Mouse (Mus musculus): ENCODE measurements around the gene Gm20605.

Gene Gm20605

DNA sequence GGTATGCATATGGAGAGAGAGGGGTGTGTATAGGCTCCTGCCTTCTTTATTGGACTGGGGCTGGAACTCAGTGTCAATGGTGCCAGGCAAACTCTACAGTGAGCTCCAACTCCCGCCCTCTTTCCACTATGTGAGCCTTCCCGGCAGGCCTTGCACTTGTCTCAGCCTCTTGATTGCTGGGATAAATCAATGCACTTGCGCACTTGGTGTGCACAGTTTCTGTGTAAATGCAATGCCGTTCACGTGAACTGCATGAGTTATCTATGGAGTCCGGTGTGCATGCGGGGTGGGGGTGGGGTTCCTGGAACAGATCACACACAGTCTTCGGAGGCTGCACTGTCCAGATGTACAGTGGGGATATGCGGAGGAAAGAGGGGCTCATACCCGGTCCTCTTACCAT, 24.4 kb downstream of the Gm20605 start:
- POLR2A ChIA-PET, result interaction anchor here (0.5 to 2.5 kb wide), 12 partner anchors 12 to 532 kb away, joined by 3 to 8 read pairs (median 4); partner anchors contain the start of genes Sap25 (in 2 of the 4) and Pcolce (in 1 of the 4)
- CTCF ChIA-PET, result interaction anchor here (0.5 to 7.7 kb wide), 24 partner anchors 9 to 1840 kb away, joined by 3 to 87 read pairs (median 4); partner anchors contain the start of genes Sap25 (in 3 of the 4), Gigyf1 (in 1 of the 4), Pcolce (in 1 of the 4) and Pop7 (in 1 of the 4)

GRCm38 (mm10) chr5:137654746-137655145, 25.8 kb downstream of the Gm20605 start:
- ChIA-PET CTCF (interaction anchor here (0.5 to 7.7 kb wide), 41 partner anchors 9 to 1663 kb away, joined by 3 to 87 read pairs (median 3); partner anchors contain the start of genes Sap25 (in 3 of the 4), Pop7 (in 2 of the 4), Irs3 (in 1 of the 4) and Pcolce (in 1 of the 4)), POLR2A (interaction anchor here in 3 of 4 experiments (0.6 to 2.5 kb wide), 15 partner anchors 9 to 130 kb away, joined by 3 to 8 read pairs (median 3); partner anchors contain the start of gene Sap25 (in 2 of the 3))

DNA sequence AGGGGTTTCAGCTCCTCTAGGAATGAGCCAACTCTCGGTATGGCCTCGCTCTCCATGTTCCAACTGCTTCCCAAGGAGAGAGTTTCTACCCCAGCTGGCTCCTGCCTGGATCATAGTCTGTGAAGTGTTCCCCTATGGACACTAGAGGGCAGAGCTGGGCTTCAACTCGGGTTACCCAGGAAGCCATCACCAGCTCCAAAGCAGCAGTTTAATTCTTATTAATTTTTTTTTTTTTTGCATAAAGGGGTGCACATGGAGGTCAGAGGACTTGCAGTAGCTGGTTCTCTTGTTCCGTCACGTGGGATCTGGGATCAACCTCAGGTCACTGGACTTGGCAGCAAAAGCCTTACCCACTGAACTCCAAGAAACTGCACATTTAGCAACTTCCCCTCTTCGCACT, 28.0 kb downstream of the Gm20605 start:
- ChIA-PET CTCF (interaction anchor here (0.5 to 4.0 kb wide), 95 partner anchors 9 to 1811 kb away, joined by 3 to 56 read pairs (median 4); partner anchors contain the start of genes Sap25 (in 3 of the 4), Pcolce (in 2 of the 4), Ppp1r35 (in 2 of the 4) and Agfg2 (in 1 of the 4)), POLR2A (interaction anchor here in 3 of 4 experiments (0.6 to 1.6 kb wide), 25 partner anchors 11 to 1694 kb away, joined by 3 to 8 read pairs (median 4); partner anchors contain the start of genes Sap25 (in 2 of the 3), Agfg2 (in 1 of the 3), Irs3 (in 1 of the 3) and Tsc22d4 (in 1 of the 3))

DNA sequence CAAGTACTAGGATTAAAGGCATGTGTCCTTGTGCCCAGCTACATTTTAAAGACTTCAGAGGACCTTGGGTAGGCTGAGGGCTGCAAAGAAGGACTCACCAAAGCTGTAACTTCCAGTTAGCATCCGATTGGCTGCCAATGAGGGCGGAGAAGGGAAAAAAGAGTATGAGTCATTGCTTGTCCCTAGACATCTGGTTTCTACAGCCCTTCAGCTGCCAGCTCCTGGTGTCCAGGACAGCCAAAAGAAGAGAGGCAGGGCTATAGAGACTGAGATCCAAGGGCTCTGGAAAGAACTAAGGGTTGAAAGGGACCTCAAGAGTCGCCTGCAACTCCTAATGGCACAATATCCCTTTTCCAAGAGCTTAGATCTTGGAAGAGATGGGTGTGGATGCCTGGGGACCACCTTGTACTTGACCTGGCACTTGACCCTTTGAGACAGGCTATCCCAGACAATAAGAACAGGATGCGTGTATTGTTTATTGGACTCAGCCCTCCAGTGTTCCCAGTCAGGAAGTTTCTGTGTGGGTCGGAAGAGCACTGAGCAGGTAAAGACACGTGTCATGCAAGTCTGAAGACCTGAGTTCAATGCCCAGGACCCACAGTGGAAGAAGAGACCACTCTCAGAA, 31.2 kb downstream of the Gm20605 start:
- ChIA-PET CTCF (interaction anchor here in 2 of 4 experiments (0.6 to 1.5 kb wide), 4 partner anchors 19 to 82 kb away, joined by 3 read pairs; partner anchors contain the start of gene Sap25 (in 1 of the 2)), POLR2A (interaction anchor here in 2 of 4 experiments (0.7 to 1.5 kb wide), 8 partner anchors 9 to 85 kb away, joined by 3 to 5 read pairs (median 3); no protein-coding TSS in a partner anchor)

DNA sequence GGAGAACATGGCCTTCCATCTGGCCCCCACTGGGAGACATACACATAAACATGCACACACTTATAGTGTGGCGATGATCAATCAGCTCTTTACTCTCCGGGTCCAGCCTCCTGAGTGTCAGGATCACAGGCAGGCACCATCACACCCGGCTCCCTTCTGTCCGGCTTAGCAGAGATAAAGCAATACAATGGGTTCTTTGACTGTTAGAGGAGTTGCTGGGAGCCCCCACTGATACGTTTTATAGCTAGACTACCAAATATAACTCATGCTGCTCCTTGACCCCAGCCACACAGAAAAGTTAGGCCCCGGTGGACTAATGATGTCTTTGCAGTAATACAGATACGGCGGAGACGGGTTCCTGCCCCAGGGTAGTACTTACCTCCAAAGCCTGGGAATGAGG, 34.1 kb downstream of the Gm20605 start:
- ChIA-PET POLR2A (interaction anchor here in 2 of 4 experiments (0.6 to 2.4 kb wide), 5 partner anchors 8 to 104 kb away, joined by 3 to 12 read pairs (median 4); partner anchors contain the start of genes Agfg2 (in 1 of the 2), Fbxo24 (in 1 of the 2) and Lrch4 (in 1 of the 2)), CTCF (interaction anchor here in 3 of 4 experiments (0.6 to 1.6 kb wide), 4 partner anchors 11 to 103 kb away, joined by 3 to 4 read pairs (median 4); partner anchors contain the start of gene Sap25 (in 1 of the 3))

DNA sequence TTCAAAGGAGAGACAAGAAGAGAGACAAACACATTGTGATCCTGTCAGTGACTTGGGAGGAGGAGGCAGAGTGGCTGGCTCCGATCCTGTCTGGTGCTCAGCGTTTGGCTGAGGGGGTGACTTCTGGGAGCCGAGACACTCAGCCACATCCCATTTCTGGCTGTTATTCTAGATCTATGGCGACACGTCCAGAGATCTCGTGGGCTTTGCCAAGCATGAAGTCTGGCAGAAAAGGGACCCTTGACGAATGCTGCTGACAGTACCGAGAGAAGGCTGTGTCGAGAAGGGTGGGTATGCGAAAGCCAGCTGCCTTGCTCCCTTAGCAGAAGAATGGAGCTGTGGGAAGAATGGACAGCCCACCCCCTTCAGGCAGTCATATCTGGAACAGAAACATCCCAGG, 40.0 kb downstream of the Gm20605 start:
- CTCF ChIA-PET, result interaction anchor here in 3 of 4 experiments (0.8 to 2.0 kb wide), 7 partner anchors 12 to 28 kb away, joined by 3 to 9 read pairs (median 4); partner anchors contain the start of gene Sap25 (in 1 of the 3)
- POLR2A ChIA-PET, result interaction anchor here in 3 of 4 experiments (0.6 to 1.4 kb wide), 16 partner anchors 9 to 358 kb away, joined by 3 to 9 read pairs (median 4); partner anchors contain the start of genes Agfg2 (in 2 of the 3) and Pcolce (in 1 of the 3)

GRCm38 (mm10) chr5:137670240-137670639, 41.3 kb downstream of the Gm20605 start:
- CTCF ChIA-PET, result interaction anchor here in 2 of 4 experiments (0.7 to 2.0 kb wide), 2 partner anchors 13 to 90 kb away, joined by 3 to 9 read pairs; no protein-coding TSS in a partner anchor
- POLR2A ChIA-PET, result interaction anchor here in 3 of 4 experiments (0.6 to 1.3 kb wide), 5 partner anchors 8 to 78 kb away, joined by 3 to 4 read pairs (median 4); partner anchors contain the start of gene Agfg2 (in 1 of the 3)

DNA sequence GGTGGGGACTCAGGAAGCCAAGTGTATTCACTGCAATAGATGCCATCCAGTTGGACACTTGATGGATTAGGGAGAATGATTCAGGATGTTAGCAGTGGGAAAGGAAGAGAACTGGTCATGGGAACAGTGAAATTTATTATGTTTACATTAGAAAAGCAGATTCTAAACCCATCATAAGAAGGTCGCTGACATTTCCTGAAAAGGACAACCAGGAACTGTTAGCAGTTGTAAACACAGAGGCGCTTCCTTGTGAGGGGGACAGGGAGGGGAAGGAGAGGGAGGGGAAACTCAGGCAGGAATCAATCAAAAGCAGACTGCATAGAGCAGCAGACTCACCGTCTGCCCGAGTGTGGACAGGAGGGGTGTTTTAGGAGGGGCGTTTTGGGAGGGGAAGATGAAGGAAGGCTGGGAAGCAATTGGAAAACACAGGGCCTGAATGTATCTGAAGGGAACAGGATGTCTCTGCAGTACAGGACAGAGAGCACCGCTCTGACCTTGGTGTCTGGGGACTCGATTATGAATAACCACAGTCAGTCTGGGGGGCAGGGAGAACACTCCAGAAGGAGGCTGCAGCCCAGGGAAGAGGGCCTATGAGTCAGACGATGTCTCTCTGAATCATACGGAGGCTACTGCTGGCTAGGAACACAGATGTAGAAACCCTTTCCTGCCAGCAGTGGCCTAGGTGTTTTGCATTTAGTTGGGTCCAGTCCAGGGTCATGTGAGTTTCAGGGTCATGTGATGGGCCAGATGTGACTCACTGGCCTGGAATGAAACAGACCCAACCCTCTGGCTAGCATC, 42.7 kb downstream of the Gm20605 start:
- ChIA-PET POLR2A (interaction anchor here in 3 of 4 experiments (0.6 to 3.1 kb wide), 28 partner anchors 8 to 1542 kb away, joined by 3 to 12 read pairs (median 4); partner anchors contain the start of genes Agfg2 (in 2 of the 3), Pop7 (in 2 of the 3), Ppp1r35 (in 2 of the 3) and Tsc22d4 (in 1 of the 3)), CTCF (interaction anchor here in 2 of 4 experiments (0.6 to 2.1 kb wide), 5 partner anchors 8 to 17 kb away, joined by 3 to 8 read pairs (median 4); no protein-coding TSS in a partner anchor)

DNA sequence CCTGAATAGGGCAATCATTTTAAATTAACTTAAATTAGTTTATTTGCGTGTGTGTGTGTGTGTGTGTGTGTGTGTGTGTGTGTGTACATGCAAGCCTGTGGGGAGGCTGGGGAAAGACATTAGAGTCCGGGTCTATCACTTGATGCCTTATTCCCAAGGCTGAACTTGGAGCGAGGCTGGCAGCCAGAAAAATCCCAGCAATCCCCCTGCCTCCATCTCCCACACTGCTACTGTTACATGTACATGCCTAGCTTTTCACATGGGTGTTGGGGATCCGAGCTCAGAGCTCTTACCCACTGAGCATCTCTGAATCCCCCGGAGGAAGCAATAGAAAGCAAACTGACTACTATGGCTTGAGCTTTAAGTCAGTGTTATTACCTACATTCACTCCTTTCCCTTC, 43.4 kb downstream of the Gm20605 start:
- CTCF ChIA-PET, result interaction anchor here in 3 of 4 experiments (0.5 to 2.1 kb wide), 7 partner anchors 9 to 92 kb away, joined by 3 to 11 read pairs (median 4); no protein-coding TSS in a partner anchor
- POLR2A ChIA-PET, result interaction anchor here in 3 of 4 experiments (0.6 to 3.1 kb wide), 26 partner anchors 9 to 1541 kb away, joined by 3 to 12 read pairs (median 4); partner anchors contain the start of genes Agfg2 (in 2 of the 3), Pop7 (in 2 of the 3), Ppp1r35 (in 2 of the 3) and Tsc22d4 (in 1 of the 3)

- POLR2A ChIA-PET, result interaction anchor here in 3 of 4 experiments (0.9 to 3.1 kb wide), 19 partner anchors 8 to 171 kb away, joined by 3 to 12 read pairs (median 4); partner anchors contain the start of genes Agfg2 (in 2 of the 3), Pop7 (in 1 of the 3), Ppp1r35 (in 1 of the 3) and Tsc22d4 (in 1 of the 3)
Observed at GRCm38 (mm10) chr5:137673015-137673414, 44.0 kb downstream of the Gm20605 start.

GRCm38 (mm10) chr5:137674786-137675185, 45.8 kb downstream of the Gm20605 start:
- CTCF ChIA-PET, result interaction anchor here in 1 of 4 experiments (1.3 kb wide), 2 partner anchors 17 to 85 kb away, joined by 3 to 4 read pairs; no protein-coding TSS in a partner anchor
- POLR2A ChIA-PET, result interaction anchor here in 2 of 4 experiments (1.0 to 3.1 kb wide), 2 partner anchors 11 to 43 kb away, joined by 4 to 12 read pairs; no protein-coding TSS in a partner anchor

More at GRCm38 (mm10) chr5:137673015-137673414, 44.0 kb downstream of the Gm20605 start:
- CTCF ChIA-PET, result interaction anchor here in 2 of 4 experiments (0.5 to 2.1 kb wide), 5 partner anchors 16 to 91 kb away, joined by 3 to 11 read pairs (median 4); no protein-coding TSS in a partner anchor

DNA sequence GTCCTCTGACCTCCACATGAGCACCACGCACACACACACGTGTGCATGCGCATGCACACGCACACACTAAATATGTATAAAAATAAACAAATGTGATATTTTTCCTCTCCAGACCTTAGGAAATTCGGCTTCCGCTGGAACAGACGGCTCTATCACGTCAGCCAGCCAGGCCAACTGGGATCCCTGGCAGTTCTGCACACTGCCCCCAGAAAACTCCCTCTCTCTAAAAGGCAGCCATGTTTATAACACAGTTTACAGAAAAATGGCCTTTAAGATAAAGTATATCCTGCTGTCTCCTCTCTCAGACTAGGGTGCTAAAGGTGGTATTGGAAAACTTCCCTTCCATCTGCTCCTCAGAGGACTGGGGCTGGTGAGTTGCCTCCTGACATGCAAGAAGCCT, 48.9 kb downstream of the Gm20605 start:
- POLR2A ChIA-PET, result interaction anchor here in 1 of 4 experiments (1.2 kb wide), 1 partner anchor 8 kb away, joined by 3 read pairs; no protein-coding TSS in a partner anchor

DNA sequence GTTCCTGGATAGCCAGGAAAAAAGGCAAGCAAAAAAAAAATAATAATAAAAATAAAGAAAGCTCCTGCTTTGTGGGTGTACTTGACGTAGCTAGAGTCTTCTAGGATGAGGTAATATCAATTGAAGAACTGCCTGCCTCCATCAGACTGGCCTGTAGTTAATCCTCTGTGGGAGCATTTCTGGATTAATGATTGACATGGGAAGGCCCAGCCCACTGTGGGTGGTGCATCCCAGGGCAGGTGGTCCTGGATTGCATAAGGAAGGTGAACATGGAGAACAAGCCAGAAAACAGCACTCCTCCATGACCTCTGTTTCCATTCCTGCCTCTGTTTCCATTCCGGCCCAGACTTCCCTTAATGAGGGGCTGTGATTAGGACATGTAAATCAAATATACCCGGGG, 49.8 kb downstream of the Gm20605 start:
- POLR2A ChIA-PET, result interaction anchor here in 2 of 4 experiments (0.8 to 1.2 kb wide), 4 partner anchors 9 to 108 kb away, joined by 3 read pairs; no protein-coding TSS in a partner anchor
- CTCF ChIA-PET, result interaction anchor here in 3 of 4 experiments (0.6 to 2.3 kb wide), 5 partner anchors 22 to 78 kb away, joined by 3 to 10 read pairs (median 7); no protein-coding TSS in a partner anchor

More for the DNA sequence above, 48.9 kb downstream of the Gm20605 start:
- CTCF ChIA-PET, result interaction anchor here (0.5 to 2.3 kb wide), 9 partner anchors 21 to 133 kb away, joined by 3 to 10 read pairs (median 4); no protein-coding TSS in a partner anchor

- ChIA-PET CTCF (interaction anchor here in 2 of 4 experiments (0.8 to 1.5 kb wide), 6 partner anchors 21 to 328 kb away, joined by 3 to 5 read pairs (median 4); partner anchors contain the start of gene Nyap1 (in 1 of the 2)), POLR2A (interaction anchor here in 3 of 4 experiments (0.7 to 1.5 kb wide), 6 partner anchors 23 to 81 kb away, joined by 3 to 4 read pairs (median 3); no protein-coding TSS in a partner anchor)
Observed at GRCm38 (mm10) chr5:137679726-137680125, 50.8 kb downstream of the Gm20605 start.

- ChIA-PET POLR2A (interaction anchor here in 3 of 4 experiments (0.6 to 2.8 kb wide), 13 partner anchors 10 to 179 kb away, joined by 3 to 12 read pairs (median 3); partner anchors contain the start of gene Pop7 (in 1 of the 3)), CTCF (interaction anchor here in 3 of 4 experiments (0.5 to 0.7 kb wide), 4 partner anchors 10 to 36 kb away, joined by 3 to 11 read pairs (median 4); no protein-coding TSS in a partner anchor)
Observed at GRCm38 (mm10) chr5:137682526-137682925, 53.6 kb downstream of the Gm20605 start.

Data from embryonic stem cell, embryonic (primary cell).